Mouse (Mus musculus) yolk sac, embryonic 10.5 days (tissue): ENCODE results near the gene Zfpm1.
A peak's percentile ranks its signal among the peaks of the same experiment; 100 is the strongest.

Experiments used
- DNase-seq: peaks from one replicate; pipeline ENCODE4 v3.0.0-alpha.2; 2017; ENCODE audit warnings: low spot score

Zfpm1 gene

GRCm38 (mm10) chr8:122276308-122276707, 5.6 kb upstream of the Zfpm1 start:
- DNase-seq: no peak

- DNase-seq: no peak
These were observed 4.5 kb upstream of the Zfpm1 start for GRCm38 (mm10) chr8:122277204-122277995.

DNA sequence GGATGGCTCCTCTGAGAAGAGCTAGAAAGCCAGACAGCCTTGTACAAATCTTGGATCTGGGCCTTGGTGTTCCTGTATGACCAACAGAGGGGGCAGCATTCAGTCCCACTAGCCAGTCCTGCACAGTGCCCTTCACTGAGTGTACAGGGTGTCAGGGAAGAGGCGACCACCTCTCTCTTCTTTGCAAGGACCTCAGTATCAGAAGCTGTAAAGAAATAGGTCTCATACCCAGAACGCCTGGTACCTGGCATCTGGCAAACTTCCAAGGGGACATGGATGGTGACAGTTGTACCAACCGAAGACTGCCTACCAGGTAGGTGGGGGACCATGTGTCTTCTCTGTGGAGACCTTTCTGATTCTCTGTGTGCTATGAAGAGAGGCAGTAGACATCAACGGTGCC, 1.8 kb upstream of the Zfpm1 start:
- no peak for DNase-seq

DNA sequence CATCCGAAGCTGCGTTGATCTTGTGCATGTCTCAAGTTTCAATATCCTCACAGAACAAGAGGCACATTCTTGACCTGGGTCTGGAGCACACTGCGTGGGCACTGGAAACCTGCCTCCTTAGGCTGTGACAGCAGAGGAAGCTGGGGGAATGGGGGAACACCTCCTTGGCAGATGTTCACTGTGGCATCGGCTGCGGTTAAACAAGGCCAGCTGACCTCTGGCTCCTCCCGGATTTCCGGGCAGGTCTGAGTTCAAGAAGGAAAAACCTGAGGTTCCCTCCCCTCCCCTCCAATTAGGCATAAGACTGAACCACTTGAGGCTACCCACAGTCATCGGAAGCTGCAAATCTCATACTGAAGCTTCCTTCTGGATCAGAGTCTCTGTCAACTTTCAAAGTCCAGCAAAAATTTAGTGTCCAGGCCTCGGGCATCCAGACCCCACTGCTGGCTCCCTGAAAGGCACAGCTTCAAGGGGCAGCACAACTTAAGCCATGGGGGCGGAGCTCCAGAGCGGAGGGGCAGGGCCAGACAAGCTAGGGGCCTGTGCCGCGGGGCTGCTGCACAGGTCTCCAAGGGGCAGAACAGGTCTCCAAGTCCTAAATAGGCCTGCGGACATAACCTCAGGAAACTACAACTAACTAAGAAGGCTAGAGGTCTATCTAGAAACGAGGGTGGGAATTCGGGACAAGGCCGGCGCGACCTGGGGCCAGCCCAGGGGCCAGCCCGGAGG, 1.2 kb upstream of the Zfpm1 start:
- DNase-seq: no peak

GRCm38 (mm10) chr8:122281317-122282034, 465 bp upstream of the Zfpm1 start:
- peak; percentile 100 for DNase-seq

- no peak for DNase-seq
These were observed 787 bp downstream of the Zfpm1 start for GRCm38 (mm10) chr8:122282501-122283355.

DNA sequence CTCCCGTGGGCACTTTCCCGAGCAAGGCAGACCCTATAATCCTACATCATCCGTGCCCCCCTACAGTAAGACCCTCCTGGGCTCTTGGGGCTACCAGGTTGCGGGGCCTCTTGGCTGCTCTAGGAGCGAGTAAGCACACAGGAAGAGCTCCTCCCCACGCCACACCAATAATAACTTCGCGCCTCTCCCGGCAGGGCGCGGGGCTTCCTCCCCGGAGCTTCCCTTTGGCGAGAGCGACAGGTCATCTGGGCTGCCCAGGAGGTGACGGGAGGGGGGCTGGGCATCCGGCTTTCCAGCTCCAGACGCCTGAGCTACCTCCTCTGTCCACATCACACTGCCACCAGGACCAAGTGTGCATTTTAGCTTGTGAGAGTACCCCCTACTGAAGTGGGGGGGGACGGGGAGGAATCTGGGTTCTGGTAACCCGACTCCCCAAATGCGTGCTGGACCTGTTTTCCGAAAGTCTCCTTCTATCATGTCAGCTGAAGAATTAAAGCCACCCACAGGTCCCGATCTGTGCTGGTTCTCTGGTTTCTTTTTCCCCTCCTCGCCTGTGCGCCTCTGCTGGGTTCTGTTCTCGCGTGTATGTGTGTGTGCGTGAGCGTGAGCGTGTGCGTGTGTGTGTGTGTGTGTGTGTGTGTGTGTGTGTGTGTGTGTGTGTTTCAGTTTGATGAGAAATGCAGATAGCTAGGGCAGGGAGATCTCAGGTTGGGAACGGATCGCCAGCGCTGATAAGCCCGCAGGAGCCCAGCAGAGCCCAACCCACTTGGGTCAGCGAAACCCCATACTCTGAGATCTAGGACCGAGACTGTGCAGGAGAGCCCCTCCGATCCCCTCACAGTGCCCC, 1.6 kb downstream of the Zfpm1 start:
- DNase-seq: no peak

DNA sequence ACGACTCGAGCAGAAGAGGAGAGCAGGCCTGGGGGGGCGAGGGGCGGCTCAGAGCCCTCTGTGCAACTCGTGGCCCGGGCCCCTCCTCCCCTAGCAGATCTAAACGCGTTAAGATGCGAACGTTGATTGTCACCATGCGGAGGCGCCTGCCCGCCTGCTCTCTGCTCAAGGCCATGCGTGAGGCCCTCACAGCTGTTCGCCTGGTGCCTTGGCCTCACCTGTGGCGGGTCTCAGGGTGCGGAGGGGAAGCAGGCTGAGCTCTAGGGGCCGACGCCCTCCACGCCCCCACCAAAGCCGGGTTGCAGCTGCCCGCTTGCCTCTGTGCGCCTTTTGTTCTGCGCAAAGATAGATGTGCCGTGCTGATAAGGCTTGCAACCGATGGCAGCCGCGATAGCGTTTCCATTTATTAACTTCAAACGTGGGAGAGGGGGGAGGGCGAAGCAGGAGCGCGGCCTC, 2.3 kb downstream of the Zfpm1 start:
- peak; percentile 60 for DNase-seq

DNA sequence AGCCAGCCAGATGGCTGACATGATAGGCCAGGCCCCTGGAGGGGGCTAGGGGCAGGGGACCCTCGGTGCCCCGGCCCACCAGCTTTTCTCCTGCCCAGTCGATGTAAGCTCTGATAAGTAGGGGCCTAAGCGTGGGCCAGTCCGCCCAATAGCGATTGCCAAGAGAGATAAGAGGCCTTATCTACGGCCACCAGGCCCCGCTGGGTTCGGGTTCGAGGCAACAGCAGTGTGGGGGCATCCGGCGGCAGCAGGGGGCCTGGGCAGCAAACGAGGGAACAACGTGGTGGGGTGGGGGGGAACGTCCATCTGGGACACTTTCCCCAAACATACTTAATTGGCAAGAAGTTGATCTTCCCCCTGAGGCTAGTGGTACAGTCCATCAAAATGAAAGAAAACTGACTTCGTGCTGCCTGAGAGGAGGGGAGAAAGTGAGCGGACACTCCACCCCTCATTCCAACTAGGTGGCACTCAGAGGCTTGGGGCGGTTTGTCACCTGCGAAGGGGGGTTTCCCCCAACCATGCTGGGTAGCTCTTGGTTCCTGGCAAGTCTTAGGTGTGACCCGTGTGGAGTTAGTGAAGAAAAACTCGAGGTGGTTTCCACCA, 2.8 kb downstream of the Zfpm1 start:
- DNase-seq: no peak

DNA sequence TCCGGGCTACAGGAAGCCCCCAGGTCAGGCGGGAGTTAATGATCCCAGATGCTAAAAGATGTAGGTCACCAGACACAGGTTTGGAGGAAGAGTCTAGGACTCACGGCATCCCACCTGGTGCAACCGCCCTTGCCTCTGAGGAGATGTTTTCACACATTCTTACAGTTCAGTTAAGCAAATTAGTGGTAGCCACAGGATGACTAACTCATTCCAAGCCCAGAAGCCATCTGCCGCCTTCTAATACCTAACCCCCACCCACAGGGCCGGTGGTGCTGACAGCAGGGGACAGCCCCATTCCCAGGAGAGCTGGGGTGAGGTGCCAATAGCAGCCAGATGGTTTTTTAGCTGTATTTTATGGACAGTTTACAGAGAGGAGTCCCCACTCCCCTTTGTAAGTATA, 3.8 kb downstream of the Zfpm1 start:
- DNase-seq: no peak

GRCm38 (mm10) chr8:122286899-122287298, 5.0 kb downstream of the Zfpm1 start:
- no peak for DNase-seq

- DNase-seq: no peak
These were observed 5.8 kb downstream of the Zfpm1 start for GRCm38 (mm10) chr8:122287742-122288141.

DNA sequence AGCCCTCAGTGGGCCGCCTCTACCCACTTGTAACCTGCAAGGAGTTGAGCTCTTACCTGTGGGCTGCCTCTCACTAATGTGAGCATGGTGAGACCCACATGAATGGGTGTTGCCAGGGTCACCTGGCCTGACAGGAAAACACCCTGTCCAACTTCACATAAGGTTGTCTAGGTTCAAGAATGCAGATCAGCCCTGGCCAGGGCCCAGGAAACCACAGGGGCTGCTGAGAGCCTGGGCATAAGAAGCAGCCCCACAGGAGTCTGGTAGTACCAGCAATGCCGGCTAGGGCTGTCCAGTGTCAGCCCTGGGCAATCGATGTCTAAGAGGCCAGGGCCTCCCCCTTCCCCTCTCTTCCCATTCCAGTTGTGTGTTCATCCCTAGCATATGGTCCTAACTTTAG, 6.4 kb downstream of the Zfpm1 start:
- DNase-seq: no peak

GRCm38 (mm10) chr8:122291075-122291474, 9.1 kb downstream of the Zfpm1 start:
- DNase-seq: no peak

- no peak for DNase-seq
These were observed 9.6 kb downstream of the Zfpm1 start for GRCm38 (mm10) chr8:122291549-122291948.

- no peak for DNase-seq
These were observed 11.5 kb downstream of the Zfpm1 start for GRCm38 (mm10) chr8:122293484-122293883.

- DNase-seq: peak; percentile 89
These were observed 12.3 kb downstream of the Zfpm1 start for GRCm38 (mm10) chr8:122294273-122294683.

DNA sequence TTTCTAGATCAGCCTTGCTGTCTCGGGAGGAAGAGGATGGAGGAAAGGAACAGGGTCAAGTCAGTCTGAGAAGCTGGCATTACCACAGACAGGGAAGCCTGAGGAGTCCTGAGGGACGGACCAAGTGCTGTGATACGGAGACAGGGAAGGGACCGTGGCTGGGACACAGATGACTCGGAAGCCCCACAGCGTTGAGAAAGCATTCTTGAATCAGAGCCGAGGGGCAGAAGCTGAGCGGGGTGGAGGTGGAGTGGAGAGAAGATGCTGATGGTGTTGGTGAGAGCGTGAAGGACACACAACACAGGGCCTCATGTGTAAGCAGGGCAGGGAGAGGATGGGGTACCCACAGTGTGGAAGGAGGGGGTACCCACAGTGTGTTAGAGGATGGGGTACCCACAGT, 13.4 kb downstream of the Zfpm1 start:
- no peak for DNase-seq

DNA sequence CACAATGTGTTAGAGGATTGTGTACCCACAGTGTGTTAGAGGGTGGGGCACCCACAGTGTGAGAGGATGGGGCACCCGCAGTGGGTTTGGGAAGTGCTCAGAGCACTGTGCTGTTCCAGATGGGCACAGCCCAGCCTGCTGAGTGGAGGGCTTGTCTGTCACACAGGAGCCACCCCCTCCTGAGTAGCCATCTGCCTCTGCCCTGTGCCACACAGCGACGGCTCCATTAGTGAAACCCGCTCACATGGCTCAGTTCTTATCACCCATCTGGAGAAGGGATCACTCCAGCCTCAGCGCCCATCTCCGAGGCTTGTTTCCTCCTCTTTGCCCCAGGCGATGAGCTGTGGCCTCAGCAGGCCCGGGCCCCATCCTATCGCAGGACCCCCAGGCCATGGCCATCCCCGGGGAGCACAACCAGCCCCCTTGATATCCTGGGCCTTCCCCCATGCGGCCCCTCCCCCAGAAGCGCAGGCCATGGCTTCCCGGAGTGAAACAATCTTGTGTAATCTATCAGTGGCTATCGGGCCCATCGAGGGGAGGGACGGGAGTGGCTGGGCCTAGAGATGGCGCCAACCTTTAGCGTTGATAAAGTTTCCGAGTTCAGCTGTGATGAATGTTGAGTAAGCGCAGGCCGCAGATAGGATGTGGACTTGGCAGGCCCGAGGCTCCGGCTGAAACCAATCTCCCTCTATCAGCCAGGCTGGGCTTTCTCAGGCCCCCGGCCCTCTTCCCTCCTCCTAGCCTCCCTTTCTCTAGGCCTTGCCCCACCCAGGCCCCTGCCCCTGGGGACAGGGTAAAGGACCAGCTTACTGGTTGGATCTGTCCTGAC, 14.4 kb downstream of the Zfpm1 start:
- DNase-seq: no peak
